Comparison of ENCODE assay signal across 12 mouse cellular contexts in the genomic region with DNA sequence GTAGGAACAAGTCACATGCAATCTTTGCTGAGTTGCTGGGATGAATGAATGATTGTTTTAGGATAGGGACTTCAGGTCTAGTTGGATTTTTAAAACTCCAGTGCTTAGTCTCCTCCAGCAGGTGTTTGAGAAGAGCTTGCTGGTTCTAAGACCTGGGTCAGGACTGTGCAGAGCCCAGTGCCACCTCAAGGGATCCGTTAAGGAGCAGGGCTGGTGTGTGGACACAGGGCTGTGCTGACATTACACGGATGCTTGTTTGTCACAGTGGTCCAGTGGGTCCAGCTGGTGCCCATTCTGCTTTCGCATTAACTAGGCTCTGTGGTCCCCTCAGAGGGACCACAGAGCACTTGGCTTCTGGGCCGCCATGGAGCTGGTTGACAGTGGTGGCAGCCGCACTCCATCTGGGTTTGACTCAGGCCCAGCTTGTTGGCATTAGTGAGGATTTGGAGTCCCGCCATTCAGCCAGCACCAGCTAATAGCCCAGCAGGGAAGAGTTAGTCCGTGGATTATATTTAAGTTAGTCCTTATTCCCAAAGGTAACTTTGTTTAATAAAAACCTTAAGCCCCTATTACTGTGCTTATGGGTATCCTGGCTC. TPM values are rescaled to one million over a fixed set of nuclear protein-coding genes. Genes with fewer than 3 reads are reported as not detected.
A peak's percentile ranks its signal among the peaks of the same experiment; 100 is the strongest.
DNase-seq lines count a peak whose midpoint lies in the region; ATAC-seq lines count a peak whose summit lies in the region.
"Had no signal": no experiment of that assay in that cellular context is flagged by ENCODE, and none has a peak within 500 bp of the region (broad histone marks: within the 10 kb centered on the region; RNA-seq: fewer than 3 reads in every experiment).

No protein-coding gene starts in this region.

- H3K27me3 ChIP-seq in kidney, embryonic 14.5 days (ENCODE audit: control insufficient read depth, insufficient read depth, low read length), result no peaks in the 10 kb centered on the region
- H3K27me3 ChIP-seq in embryonic facial prominence, embryonic 12.5 days, result peaks cover 1% of the 10 kb centered on the region; the same call in 1 of the 2 replicates
- H3K27me3 ChIP-seq in hindbrain, embryonic 14.5 days (ENCODE audit: control insufficient read depth, insufficient read depth, low read length), result no peaks in the 10 kb centered on the region
- no peaks in the 10 kb centered on the region for H3K27me3 ChIP-seq in midbrain, embryonic 16.5 days (ENCODE audit: control insufficient read depth, insufficient read depth, low read depth, low read length)
- H3K27me3 ChIP-seq: CH12.LX had no signal

- no peak overlapping the region for H3K27ac ChIP-seq in kidney, embryonic 14.5 days (ENCODE audit: low read depth, low read length)
- peak overlapping the region; percentile 25; the same call in 1 of the 2 replicates for H3K27ac ChIP-seq in embryonic facial prominence, embryonic 12.5 days
- peak overlapping the region; percentile 60 for H3K27ac ChIP-seq in hindbrain, embryonic 14.5 days
- no peak overlapping the region for H3K27ac ChIP-seq in midbrain, embryonic 16.5 days (ENCODE audit: low read length)
- H3K27ac ChIP-seq: liver, embryonic 14.5 days; stomach, postnatal 0 days had no signal

- no peaks in the 10 kb centered on the region for H3K36me3 ChIP-seq in kidney, embryonic 14.5 days (ENCODE audit: control insufficient read depth, insufficient read depth, low read length)
- no peaks in the 10 kb centered on the region for H3K36me3 ChIP-seq in embryonic facial prominence, embryonic 12.5 days
- H3K36me3 ChIP-seq in hindbrain, embryonic 14.5 days (replicated peaks; ENCODE audit: control insufficient read depth, insufficient read depth), result no peaks in the 10 kb centered on the region
- no peaks in the 10 kb centered on the region for H3K36me3 ChIP-seq in midbrain, embryonic 16.5 days (ENCODE audit: control insufficient read depth, insufficient read depth, low read length)

- H3K4me2 ChIP-seq in kidney, embryonic 14.5 days (replicated peaks; ENCODE audit: low read depth, low read length), result no peak overlapping the region
- H3K4me2 ChIP-seq in embryonic facial prominence, embryonic 12.5 days (replicated peaks), result no peak overlapping the region
- no peak overlapping the region for H3K4me2 ChIP-seq in hindbrain, embryonic 14.5 days (replicated peaks)
- H3K4me2 ChIP-seq in midbrain, embryonic 16.5 days (ENCODE audit: low read length), result no peak overlapping the region

- no peak overlapping the region for H3K4me3 ChIP-seq in kidney, embryonic 14.5 days (ENCODE audit: low read length)
- no peak overlapping the region for H3K4me3 ChIP-seq in embryonic facial prominence, embryonic 12.5 days
- no peak overlapping the region for H3K4me3 ChIP-seq in hindbrain, embryonic 14.5 days (replicated peaks; ENCODE audit: low read length)
- no peak overlapping the region for H3K4me3 ChIP-seq in midbrain, embryonic 16.5 days (ENCODE audit: low read depth, low read length)

- H3K4me1 ChIP-seq in kidney, embryonic 14.5 days (ENCODE audit: control insufficient read depth, insufficient read depth, low read length), result peaks cover 37% of the 10 kb centered on the region
- H3K4me1 ChIP-seq in embryonic facial prominence, embryonic 12.5 days, result peaks cover 56% of the 10 kb centered on the region
- peaks cover 57% of the 10 kb centered on the region for H3K4me1 ChIP-seq in hindbrain, embryonic 14.5 days (replicated peaks; ENCODE audit: control insufficient read depth, insufficient read depth, low read length)
- peaks cover 50% of the 10 kb centered on the region for H3K4me1 ChIP-seq in midbrain, embryonic 16.5 days (ENCODE audit: control insufficient read depth, insufficient read depth, low read length)

- no peak for DNase-seq in kidney, postnatal 36 days
- no peak for DNase-seq in hindbrain, embryonic 14.5 days (ENCODE audit: low spot score)
- DNase-seq in lung, postnatal 14 days, result no peak
- no peak for DNase-seq in adrenal gland, adult 2 months
- DNase-seq: kidney, adult 11 months had no signal

- no peaks in the 10 kb centered on the region for H3K9me3 ChIP-seq in kidney, embryonic 14.5 days (ENCODE audit: control insufficient read depth, low read length)
- no peaks in the 10 kb centered on the region for H3K9me3 ChIP-seq in embryonic facial prominence, embryonic 12.5 days
- H3K9me3 ChIP-seq in hindbrain, embryonic 14.5 days (ENCODE audit: control insufficient read depth, low read length), result no peaks in the 10 kb centered on the region
- no peaks in the 10 kb centered on the region for H3K9me3 ChIP-seq in midbrain, embryonic 16.5 days (replicated peaks; ENCODE audit: control insufficient read depth, low read length, poor library complexity, severe bottlenecking)

- whole genome bisulfite sequencing in kidney, embryonic 14.5 days, result 87% methylated on average over 7 of the region's 7 CpGs
- WGBS in embryonic facial prominence, embryonic 12.5 days, result 34% methylated on average over 7 of the region's 7 CpGs
- WGBS in hindbrain, embryonic 14.5 days, result 30% methylated on average over 7 of the region's 7 CpGs
- 18% methylated on average over 7 of the region's 7 CpGs for WGBS in midbrain, embryonic 16.5 days

- ATAC-seq in kidney, embryonic 14.5 days (ENCODE audit: low FRiP score, low TSS enrichment), result 0 out of 2 replicates have a peak, but pooled peaks have one; percentile 29
- no peak for ATAC-seq in embryonic facial prominence, embryonic 12.5 days (ENCODE audit: insufficient number of reproducible peaks, insufficient read depth, low FRiP score, low TSS enrichment)
- peak; percentile 54; the same call in 1 of the 2 replicates for ATAC-seq in hindbrain, embryonic 14.5 days (ENCODE audit: low FRiP score)
- peak; percentile 43 for ATAC-seq in midbrain, embryonic 16.5 days
- ATAC-seq in erythroblast, adult 5-6 weeks (replicated peaks; ENCODE audit: low FRiP score, poor library complexity, severe bottlenecking), result no peak

- H3K9ac ChIP-seq in kidney, embryonic 14.5 days (ENCODE audit: low read depth, low read length), result no peak overlapping the region
- no peak overlapping the region for H3K9ac ChIP-seq in embryonic facial prominence, embryonic 12.5 days
- H3K9ac ChIP-seq in hindbrain, embryonic 14.5 days, result peak overlapping the region; percentile 29; the same call in 1 of the 2 replicates
- H3K9ac ChIP-seq in midbrain, embryonic 16.5 days (ENCODE audit: low read depth, low read length), result no peak overlapping the region
- H3K9ac ChIP-seq: liver, embryonic 14.5 days had no signal

RNA-seq across cellular contexts. Expression of gene Wars, which starts 22.6 kb away (rescaled TPM):
- 62.4 and 107 TPM in 2 replicates for polyA plus RNA-seq in kidney, embryonic 14.5 days (2014; fragmentation: Nextera tagmentation; extraction: Ambion mirVana)
- polyA plus RNA-seq in embryonic facial prominence, embryonic 12.5 days (2016; fragmentation: Nextera tagmentation; extraction: Ambion mirVana), result 97.5 and 98.1 TPM in 2 replicates
- polyA plus RNA-seq in hindbrain, embryonic 14.5 days (2014; fragmentation: Nextera tagmentation; extraction: Ambion mirVana), result 101 and 111 TPM in 2 replicates
- 105 and 109 TPM in 2 replicates for polyA plus RNA-seq in midbrain, embryonic 16.5 days (2015; fragmentation: Nextera tagmentation; extraction: Ambion mirVana)
- total RNA-seq in adrenal gland, adult 2 months (2021), result 10 to 100 TPM; 53.2 to 66.3 TPM
- 56.3 and 61.5 TPM in 2 replicates for polyA plus RNA-seq in adrenal gland, adult 2 months (2012; rRNA removed)
- 8.2 and 9.4 TPM in 2 replicates for total RNA-seq in erythroblast, adult 5-6 weeks (2015; ENCODE audit: low replicate concordance)
- total RNA-seq in erythroblast, adult 5-6 weeks (2017; ENCODE audit: low replicate concordance), result 8.2 and 8.9 TPM in 2 replicates

RNA-seq across cellular contexts. Expression of gene Wdr25, which starts 23.1 kb away (rescaled TPM):
- polyA plus RNA-seq in kidney, embryonic 14.5 days (2014; fragmentation: Nextera tagmentation; extraction: Ambion mirVana), result 3.4 and 6.0 TPM in 2 replicates
- 9.3 and 12.9 TPM in 2 replicates for polyA plus RNA-seq in embryonic facial prominence, embryonic 12.5 days (2016; fragmentation: Nextera tagmentation; extraction: Ambion mirVana)
- polyA plus RNA-seq in hindbrain, embryonic 14.5 days (2014; fragmentation: Nextera tagmentation; extraction: Ambion mirVana), result 1.8 and 4.0 TPM in 2 replicates
- 4.9 and 6.3 TPM in 2 replicates for polyA plus RNA-seq in midbrain, embryonic 16.5 days (2015; fragmentation: Nextera tagmentation; extraction: Ambion mirVana)
- total RNA-seq in adrenal gland, adult 2 months (2021), result 10 to 100 TPM in 1 of 2 experiments, 1 to 10 TPM in 1; 6.7 to 12.0 TPM
- polyA plus RNA-seq in adrenal gland, adult 2 months (2012; rRNA removed), result 6.5 and 8.3 TPM in 2 replicates
- total RNA-seq in erythroblast, adult 5-6 weeks (2015; ENCODE audit: low replicate concordance), result not detected in 2 replicates
- 1.4 and 6.4 TPM in 2 replicates for total RNA-seq in erythroblast, adult 5-6 weeks (2017; ENCODE audit: low replicate concordance)

Comparison
In these comparisons a context has a peak if more than half of its experiments do, and no peak if none do; other contexts are left out.
1. ATAC-seq: peak in kidney, embryonic 14.5 days (single experiment), hindbrain, embryonic 14.5 days (single experiment) and midbrain, embryonic 16.5 days (single experiment); none in embryonic facial prominence, embryonic 12.5 days (single experiment) and erythroblast, adult 5-6 weeks (single experiment).
2. H3K27ac ChIP-seq: peak in embryonic facial prominence, embryonic 12.5 days (single experiment) and hindbrain, embryonic 14.5 days (single experiment); none in kidney, embryonic 14.5 days (single experiment) and midbrain, embryonic 16.5 days (single experiment).